Mouse (Mus musculus) olfactory bulb, adult 2 months (tissue): ENCODE data around the gene Mpz.

Source experiments
- CTCF ChIP-seq: fragments of 200-500 bp; IDR thresholded peaks from 2 replicates; pipeline ENCODE4 v1.5.1; 2012; ENCODE audit warnings: low read depth, mild to moderate bottlenecking, low read length, moderate library complexity; ENCODE audit not compliant: insufficient read depth
- POLR2A ChIP-seq: fragments of 200-500 bp; IDR thresholded peaks from 2 replicates; pipeline ENCODE4 v1.6.1; 2012; ENCODE audit warnings: mild to moderate bottlenecking, low read depth, low read length, moderate library complexity; ENCODE audit not compliant: insufficient read depth

GRCm38 (mm10) chr1:171164258-171164657, 13.7 kb downstream of the Mpz start:
- TF ChIP-seq CTCF: no peak
- TF ChIP-seq POLR2A: no peak
